In the genomic region with DNA sequence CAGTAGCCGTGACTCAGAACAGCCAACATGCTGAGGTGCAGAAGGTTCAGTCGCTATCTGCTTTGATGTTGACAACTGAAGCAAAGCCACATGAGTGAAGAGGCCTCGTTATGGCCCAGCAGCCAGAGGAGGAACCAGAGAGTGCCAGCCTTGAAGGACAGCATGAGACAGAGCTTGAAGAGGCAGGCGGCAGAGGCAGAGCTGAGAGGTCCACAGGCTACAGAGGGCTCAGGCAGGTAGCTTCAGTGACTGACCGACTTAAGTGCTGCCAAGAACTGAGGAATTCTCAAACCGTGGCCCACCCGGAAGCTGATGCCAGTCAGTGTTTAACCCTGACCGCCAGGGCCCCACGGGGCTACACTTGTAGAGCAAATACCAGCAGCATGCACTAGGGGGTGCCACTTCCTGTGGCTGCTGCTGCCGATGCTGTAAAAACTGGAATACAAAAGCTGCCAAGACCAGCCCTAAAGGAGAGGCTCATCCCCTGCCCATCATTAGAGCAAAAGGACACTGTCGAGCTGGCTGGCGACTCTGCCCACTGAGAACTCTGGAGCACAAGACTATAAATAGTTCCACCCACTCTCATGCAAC, we compare ENCODE assay signal across 8 mouse cellular contexts. TPM values are rescaled to one million over a fixed set of nuclear protein-coding genes. Genes with fewer than 3 reads are reported as not detected.
DNase-seq lines count a peak whose midpoint lies in the region; ATAC-seq and TF ChIP-seq lines count a peak whose summit lies in the region.

No protein-coding gene starts in this region.

- H3K9me3 ChIP-seq in intestine, embryonic 14.5 days (ENCODE audit: control insufficient read depth, low read length), result no peaks in the 10 kb centered on the region
- H3K9me3 ChIP-seq in intestine, embryonic 15.5 days, result no peaks in the 10 kb centered on the region
- peaks cover 14% of the 10 kb centered on the region for H3K9me3 ChIP-seq in forebrain, embryonic 10.5 days

- TF ChIP-seq CTCF in gastrocnemius, adult 2 months (IDR thresholded peaks at IDR 0.05), result peak; percentile 89
- peak; percentile 83 for TF ChIP-seq CTCF in olfactory bulb, adult 2 months (IDR thresholded peaks at IDR 0.05; ENCODE audit: insufficient read depth, low read depth, low read length)

- no peak overlapping the region for H3K27ac ChIP-seq in intestine, embryonic 14.5 days (ENCODE audit: low read depth)
- no peak overlapping the region for H3K27ac ChIP-seq in intestine, embryonic 15.5 days
- H3K27ac ChIP-seq in gastrocnemius, adult 2 months, result 0 out of 2 replicates have a peak overlapping the region, but pooled peaks have one; percentile 8
- H3K27ac ChIP-seq in olfactory bulb, adult 2 months (ENCODE audit: insufficient read depth, low read depth, low read length), result no peak overlapping the region
- no peak overlapping the region for H3K27ac ChIP-seq in forebrain, embryonic 10.5 days

- no peak overlapping the region for H3K4me2 ChIP-seq in intestine, embryonic 14.5 days (ENCODE audit: low read length)
- no peak overlapping the region for H3K4me2 ChIP-seq in intestine, embryonic 15.5 days (replicated peaks)

- no peak for TF ChIP-seq POLR2A in olfactory bulb, adult 2 months (IDR thresholded peaks at IDR 0.05; ENCODE audit: insufficient read depth, low read depth, low read length)

- H3K9ac ChIP-seq in intestine, embryonic 14.5 days (ENCODE audit: low read length), result no peak overlapping the region
- H3K9ac ChIP-seq in intestine, embryonic 15.5 days, result no peak overlapping the region

- intact Hi-C loops in gastrocnemius, adult 2 months (cut with DNase I), result loop anchor here (1.0 to 10.0 kb wide), 2 partner anchors 70 to 161 kb away; no protein-coding TSS in a partner anchor

- no peak overlapping the region for H3K4me3 ChIP-seq in intestine, embryonic 14.5 days (ENCODE audit: low read depth, low read length)
- H3K4me3 ChIP-seq in intestine, embryonic 15.5 days (replicated peaks), result no peak overlapping the region
- no peak overlapping the region for H3K4me3 ChIP-seq in gastrocnemius, adult 2 months
- H3K4me3 ChIP-seq in olfactory bulb, adult 2 months (ENCODE audit: insufficient read depth, low read depth, low read length), result no peak overlapping the region
- no peak overlapping the region for H3K4me3 ChIP-seq in forebrain, embryonic 10.5 days

- H3K36me3 ChIP-seq in intestine, embryonic 14.5 days (ENCODE audit: control insufficient read depth, insufficient read depth, low read length), result no peaks in the 10 kb centered on the region
- no peaks in the 10 kb centered on the region for H3K36me3 ChIP-seq in intestine, embryonic 15.5 days
- no peaks in the 10 kb centered on the region for H3K36me3 ChIP-seq in forebrain, embryonic 10.5 days (replicated peaks)

- 67% methylated on average over 12 of the region's 12 CpGs for WGBS in intestine, embryonic 14.5 days
- 65% methylated on average over 12 of the region's 12 CpGs for WGBS in intestine, embryonic 15.5 days
- 32% methylated on average over 12 of the region's 12 CpGs for WGBS in olfactory bulb, adult 2 months
- WGBS in forebrain, embryonic 10.5 days, result 73% methylated on average over 12 of the region's 12 CpGs

- DNase-seq in intestine, embryonic 14.5 days (ENCODE audit: low spot score), result peak; percentile 70
- peak; percentile 79 for DNase-seq in CD4-positive helper T cell, adult 2 months (ENCODE audit: low read depth, low spot score)
- DNase-seq in adipocyte (ENCODE audit: low spot score), result peak; percentile 29
- DNase-seq in gastrocnemius, adult 2 months, result peak; percentile 77
- peak; percentile 38 to 76 for DNase-seq in layer of hippocampus, postnatal 25 days (ENCODE audit: extremely low spot score in 1 of 2, low spot score in 1 of 2)
- DNase-seq in forebrain, embryonic 10.5 days (ENCODE audit: extremely low spot score, low spot score), result no peak

- no peaks in the 10 kb centered on the region for H3K27me3 ChIP-seq in intestine, embryonic 14.5 days (replicated peaks; ENCODE audit: control insufficient read depth, insufficient read depth, low read length)
- no peaks in the 10 kb centered on the region for H3K27me3 ChIP-seq in intestine, embryonic 15.5 days (replicated peaks)
- H3K27me3 ChIP-seq in forebrain, embryonic 10.5 days (ENCODE audit: poor library complexity, severe bottlenecking), result no peaks in the 10 kb centered on the region

- no peak for ATAC-seq in intestine, embryonic 14.5 days (replicated peaks; ENCODE audit: low FRiP score, low TSS enrichment, low read depth)
- ATAC-seq in intestine, embryonic 15.5 days, result no peak

- H3K4me1 ChIP-seq in intestine, embryonic 14.5 days (replicated peaks; ENCODE audit: control insufficient read depth, insufficient read depth, low read length), result no peaks in the 10 kb centered on the region
- 0 out of 2 replicates have a peak, but pooled peaks cover 5% of the 10 kb centered on the region for H3K4me1 ChIP-seq in intestine, embryonic 15.5 days (replicated peaks)
- H3K4me1 ChIP-seq in olfactory bulb, adult 2 months (ENCODE audit: control insufficient read depth, insufficient read depth, low read length), result peaks cover 20% of the 10 kb centered on the region
- H3K4me1 ChIP-seq in forebrain, embryonic 10.5 days, result peaks cover 14% of the 10 kb centered on the region

RNA-seq across cellular contexts. Expression of gene Rflna, which starts 59.1 kb away (rescaled TPM):
- polyA plus RNA-seq in intestine, embryonic 14.5 days (2014; fragmentation: Nextera tagmentation; extraction: Ambion mirVana), result 3.0 and 4.7 TPM in 2 replicates
- polyA plus RNA-seq in intestine, embryonic 15.5 days (2015; fragmentation: Nextera tagmentation; extraction: Ambion mirVana), result 2.0 and 2.2 TPM in 2 replicates
- total RNA-seq in gastrocnemius, adult 2 months (2021), result not detected
- under 1 TPM; 0.37 to 0.80 TPM for total RNA-seq in layer of hippocampus, postnatal 25 days (2021)
- not detected in 2 replicates for polyA plus RNA-seq in olfactory bulb, adult 2 months (2012; ENCODE audit: insufficient read depth, insufficient read length, low replicate concordance, missing spikeins)
- polyA plus RNA-seq in forebrain, embryonic 10.5 days (2016; fragmentation: Nextera tagmentation; extraction: Ambion mirVana), result 3.4 and 4.3 TPM in 2 replicates
